Mouse (Mus musculus): ENCODE measurements at regions not wholly inside any gene's neighbourhood (a gene's known extent, or its start where the extent isn't known, plus 50 kb on each side); places are given as distances from the start of the nearest gene placed in this dataset.
"Not testable (repeated sequence)": the region's sequence is repeated elsewhere in the genome, so short reads cannot be mapped to it uniquely, and the experiment has no call there.

- no peak for DNase-seq (ENCODE audit: low spot score in 2 of 2)
Observed at GRCm38 (mm10) chr16:58137728-58138279, 270.4 kb upstream of the Dcbld2 start.

DNA sequence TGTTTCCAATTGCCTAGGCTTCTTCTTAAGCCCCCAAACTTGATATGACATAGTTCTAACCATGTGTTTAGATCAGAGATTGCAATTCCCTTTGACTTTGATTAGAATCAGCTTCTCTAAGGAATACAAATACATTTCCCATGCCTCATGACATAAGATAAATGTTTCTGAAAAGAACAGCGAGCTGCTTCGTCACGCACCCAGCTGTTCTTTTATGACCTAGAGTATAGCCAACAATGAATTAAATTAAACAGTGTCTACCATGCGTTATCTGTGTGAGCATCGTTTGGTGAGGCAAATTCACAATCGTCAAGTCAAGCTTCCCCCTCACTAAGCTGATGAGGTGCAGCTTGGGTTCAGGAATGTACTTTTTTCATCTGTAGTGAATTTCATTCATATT is 261.8 kb upstream of the Dcbld2 start:
- no peak for DNase-seq (ENCODE audit: low spot score in 2 of 2)

GRCm38 (mm10) chr16:58155538-58155937 is 252.7 kb upstream of the Dcbld2 start:
- no peak for DNase-seq (ENCODE audit: low spot score in 2 of 2)

GRCm38 (mm10) chr16:58178744-58179401 is 229.4 kb upstream of the Dcbld2 start:
- DNase-seq (ENCODE audit: low spot score in 2 of 2) = no peak

DNA sequence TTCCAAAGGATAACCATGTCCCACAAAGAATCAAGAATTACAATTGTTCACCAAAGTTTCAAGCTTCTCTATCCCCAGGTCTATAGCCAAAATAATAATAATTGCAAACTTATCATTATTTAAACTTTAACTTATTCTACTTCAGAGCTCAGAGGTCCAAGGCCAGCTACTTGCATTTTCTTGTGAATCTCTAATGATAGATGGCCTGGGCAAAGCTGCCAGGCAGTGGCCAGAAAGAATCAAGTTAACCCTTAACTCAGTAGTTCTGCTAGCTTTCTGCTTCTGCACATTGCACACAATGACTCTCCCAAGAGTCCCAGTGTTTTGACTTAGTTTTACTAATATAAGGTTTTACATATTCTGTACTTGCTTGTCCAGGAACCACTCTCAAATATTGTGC is 228.3 kb upstream of the Dcbld2 start:
- not testable (repeated sequence) for DNase-seq (ENCODE audit: low spot score in 2 of 2)

GRCm38 (mm10) chr16:58194619-58195497 is 213.4 kb upstream of the Dcbld2 start:
- DNase-seq (ENCODE audit: low spot score in 2 of 2) = no peak

DNA sequence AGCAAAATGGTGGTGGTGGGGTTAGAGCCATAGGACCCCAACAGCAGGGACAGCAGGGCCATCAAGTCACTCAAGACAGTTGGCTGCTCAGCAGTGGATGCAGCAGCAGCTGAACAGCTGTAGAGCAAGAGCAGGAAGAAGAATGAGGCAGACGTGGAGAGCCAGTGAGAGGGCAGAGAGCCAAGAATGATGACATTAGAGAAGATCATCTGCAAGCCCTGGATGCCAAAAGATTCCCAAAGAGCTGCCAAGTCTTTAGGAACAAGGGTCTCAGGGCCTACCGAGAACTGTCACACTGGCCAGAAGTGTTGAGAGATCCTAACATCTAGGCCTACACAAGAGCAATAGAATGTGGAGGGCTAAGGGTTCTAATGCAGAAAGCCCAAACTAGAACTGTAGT is 196.4 kb upstream of the Dcbld2 start:
- DNase-seq (ENCODE audit: low spot score in 2 of 2) = peak; percentile 29 to 41

GRCm38 (mm10) chr16:58234686-58235085 is 173.6 kb upstream of the Dcbld2 start:
- no peak for DNase-seq (ENCODE audit: low spot score in 2 of 2)

DNA sequence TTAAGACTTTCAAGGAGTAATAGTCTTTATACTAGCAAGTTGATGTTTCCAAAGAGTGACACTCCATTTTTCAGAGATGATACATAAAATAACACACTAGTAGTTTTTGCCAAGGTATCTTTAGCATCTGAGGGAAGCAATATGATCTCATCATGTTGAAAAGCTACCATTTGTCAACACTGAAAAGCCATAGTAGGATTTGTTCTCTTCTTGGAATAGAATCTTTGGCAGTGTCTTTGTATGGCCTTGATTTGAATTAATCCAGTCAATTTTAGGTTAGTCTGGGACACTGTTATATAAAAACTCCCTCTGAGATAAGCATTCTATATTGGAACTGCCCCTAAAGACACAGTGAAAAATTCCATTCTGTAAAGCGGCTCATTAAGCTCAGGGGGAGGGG is 171.4 kb upstream of the Dcbld2 start:
- no peak for DNase-seq (ENCODE audit: low spot score in 2 of 2)

DNA sequence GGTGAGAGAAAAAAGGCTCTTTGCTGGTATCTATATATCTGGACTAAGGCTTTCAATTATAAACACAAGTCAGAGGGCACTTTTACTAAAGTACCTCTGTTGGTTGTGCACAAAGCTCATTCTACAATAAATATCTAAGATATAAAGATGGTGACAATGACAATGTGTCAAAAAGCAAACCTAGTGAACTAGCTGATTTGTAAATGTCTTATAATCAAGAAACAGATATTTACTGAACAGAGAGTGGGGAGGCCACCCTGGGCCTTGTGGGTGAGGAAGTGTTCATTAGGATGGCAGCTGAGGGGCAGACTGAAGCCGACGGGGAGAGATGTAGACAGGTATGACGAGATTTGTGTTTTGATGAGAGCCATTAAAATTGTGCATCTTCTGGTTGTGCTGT is 132.0 kb upstream of the Dcbld2 start:
- DNase-seq (ENCODE audit: low spot score in 2 of 2) = no peak

- peak in 1 of 2 experiments; percentile 15 for DNase-seq (ENCODE audit: low spot score in 2 of 2)
Observed at GRCm38 (mm10) chr16:58281474-58281873, 126.8 kb upstream of the Dcbld2 start.

DNA sequence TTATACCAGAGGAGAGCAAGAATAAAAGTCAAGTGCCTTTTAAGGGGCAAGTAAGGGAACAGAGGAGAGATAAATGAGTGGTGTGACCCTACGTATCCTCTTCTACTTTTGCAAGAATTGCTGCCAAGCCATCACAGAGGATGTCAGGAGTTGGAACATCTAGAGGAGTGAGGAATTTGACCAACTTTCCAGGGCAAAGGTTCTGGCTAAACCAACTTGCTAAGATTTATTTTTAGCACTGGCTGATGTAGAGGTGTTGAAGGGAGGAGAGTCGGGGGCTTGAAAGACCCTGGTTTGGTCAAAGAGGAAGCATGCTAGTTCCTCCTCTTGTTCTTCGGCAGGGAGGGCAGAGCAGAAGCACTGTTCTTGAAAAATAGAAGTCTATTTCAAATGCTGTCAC is 113.8 kb upstream of the Dcbld2 start:
- peak; percentile 17 to 47 for DNase-seq (ENCODE audit: low spot score in 2 of 2)

GRCm38 (mm10) chr16:58295128-58295527 is 113.1 kb upstream of the Dcbld2 start:
- DNase-seq (ENCODE audit: low spot score in 2 of 2) = no peak

DNA sequence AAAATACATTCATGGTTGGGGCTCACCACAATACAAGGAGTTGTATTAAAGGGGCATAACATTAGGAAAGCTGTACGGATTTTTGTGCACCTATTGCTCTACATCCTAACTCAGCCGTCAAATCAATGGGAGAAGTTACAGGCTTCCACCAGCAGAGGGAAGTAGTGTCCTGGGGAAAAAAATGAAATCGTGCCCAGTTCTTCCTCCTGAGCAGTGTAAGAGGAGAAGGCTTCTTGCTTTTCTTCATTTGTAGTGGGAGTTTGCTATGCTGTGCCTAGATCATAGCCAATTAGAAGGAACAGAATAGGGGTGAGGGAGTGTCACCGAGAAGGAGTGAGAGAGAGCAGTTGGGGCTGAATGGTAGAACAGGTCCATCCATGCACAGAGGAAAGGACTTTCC is 108.7 kb upstream of the Dcbld2 start:
- peak; percentile 23 to 58 for DNase-seq (ENCODE audit: low spot score in 2 of 2)

DNA sequence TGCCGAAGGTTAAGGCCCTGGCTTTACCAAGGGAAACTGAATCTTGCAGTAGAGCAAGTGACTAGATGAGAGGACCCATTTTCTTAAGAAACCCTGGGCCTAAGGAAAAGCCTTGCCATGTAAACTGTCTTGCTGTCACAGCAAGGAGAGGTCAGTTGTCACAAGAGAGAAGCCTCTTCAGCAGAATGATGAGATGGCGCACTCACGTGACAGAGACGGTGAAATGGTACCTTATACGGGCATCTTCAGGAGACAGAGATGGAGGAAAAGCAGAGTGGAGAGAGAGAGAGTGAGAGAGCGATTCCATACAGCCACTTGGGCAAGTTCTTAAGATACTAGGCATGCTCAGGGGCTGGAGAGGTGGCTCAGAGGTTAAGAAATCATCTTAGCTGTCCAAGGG is 108.1 kb upstream of the Dcbld2 start:
- DNase-seq (ENCODE audit: low spot score in 2 of 2) = no peak

- peak; percentile 73 to 74 for DNase-seq (ENCODE audit: low spot score in 2 of 2)
Observed at GRCm38 (mm10) chr16:58303555-58303954, 104.7 kb upstream of the Dcbld2 start.

DNA sequence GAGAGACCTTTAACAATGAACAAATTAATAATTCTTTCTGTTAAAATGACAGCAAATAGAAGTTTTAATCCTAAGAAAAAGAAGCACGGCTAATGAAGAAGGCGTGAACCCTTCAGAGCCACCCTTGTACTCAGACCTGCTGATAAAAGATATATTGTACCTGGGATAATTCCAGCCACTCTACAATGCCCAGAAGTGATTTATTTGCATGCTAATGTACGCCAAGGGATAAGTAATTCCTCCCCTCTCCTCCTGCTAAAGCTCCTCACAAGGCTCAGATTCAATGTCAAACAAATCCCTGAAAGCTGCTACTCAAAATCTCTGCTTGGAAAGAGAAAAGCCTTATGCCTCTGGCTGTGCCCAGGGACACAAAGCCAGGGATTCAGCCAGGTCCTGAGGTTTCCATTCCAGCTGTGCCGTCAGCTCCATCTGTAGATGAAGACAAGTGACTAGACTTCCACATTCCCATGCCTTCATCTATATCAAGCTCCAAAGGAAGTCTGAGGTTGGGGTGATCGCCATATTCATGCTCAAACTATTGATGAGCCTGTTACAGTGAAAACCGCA is 91.3 kb upstream of the Dcbld2 start:
- no peak for DNase-seq (ENCODE audit: low spot score in 2 of 2)

DNA sequence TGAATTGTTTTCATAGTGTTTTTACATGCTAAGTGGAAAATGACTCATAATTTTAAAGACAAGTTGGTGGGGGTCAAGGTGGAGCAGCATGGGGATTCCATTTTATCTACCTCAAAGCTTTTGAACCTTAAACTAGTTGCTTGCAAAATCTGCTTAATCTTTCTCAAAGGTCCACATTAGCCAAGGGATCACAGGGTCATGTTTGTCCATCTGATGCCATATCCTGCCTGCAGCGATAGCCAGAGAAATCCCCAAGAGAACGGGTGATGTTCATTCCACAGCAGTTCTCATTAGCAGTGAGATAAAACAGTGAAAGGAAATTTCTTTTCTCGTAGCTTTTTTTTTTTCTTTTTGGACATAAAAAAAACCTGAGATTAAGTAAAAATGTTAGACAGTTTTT is 77.2 kb upstream of the Dcbld2 start:
- DNase-seq (ENCODE audit: low spot score in 2 of 2) = peak; percentile 44 to 74

DNA sequence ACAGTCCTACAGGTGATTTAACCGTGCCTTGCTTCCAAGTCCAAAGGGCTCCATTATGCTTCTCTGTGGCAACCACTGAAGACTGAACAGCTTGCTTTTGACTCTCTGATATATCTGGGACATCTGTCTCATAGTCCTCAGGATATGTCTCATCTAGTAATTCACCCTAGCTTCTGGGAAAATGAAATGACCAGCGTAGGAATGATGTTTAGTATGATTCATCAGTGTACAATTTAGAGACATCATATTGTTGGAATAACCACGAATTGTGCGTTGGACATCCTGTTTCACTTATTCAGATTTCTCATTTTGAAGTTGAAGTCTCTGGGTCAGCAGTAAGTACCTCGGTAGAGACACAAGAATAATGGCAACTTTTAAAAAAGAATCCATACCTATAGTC is 64.3 kb upstream of the Dcbld2 start:
- no peak for DNase-seq (ENCODE audit: low spot score in 2 of 2)

DNA sequence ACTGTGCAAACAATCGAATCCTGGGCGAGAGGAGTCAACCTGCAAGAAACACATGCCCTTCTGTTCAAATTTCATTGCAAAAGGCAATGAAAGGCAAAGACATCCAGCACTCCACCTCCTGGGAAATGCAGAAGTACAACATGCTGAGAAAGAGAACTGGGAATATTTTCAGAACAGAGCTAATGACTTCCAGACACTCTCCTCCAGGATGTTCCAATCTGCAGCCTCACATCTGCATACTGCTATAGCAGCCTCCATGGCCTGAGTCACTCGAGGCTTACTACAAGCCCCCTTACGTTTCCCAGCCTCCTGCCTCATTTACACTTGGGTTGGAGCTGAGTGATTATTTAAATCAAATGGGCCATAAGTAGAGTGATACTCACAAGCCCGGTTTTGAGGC is 58.9 kb upstream of the Dcbld2 start:
- peak; percentile 38 to 49 for DNase-seq (ENCODE audit: low spot score in 2 of 2)

- DNase-seq (ENCODE audit: low spot score in 2 of 2) = no peak
Observed at GRCm38 (mm10) chr16:58349802-58350201, 58.4 kb upstream of the Dcbld2 start.

- no peak for DNase-seq (ENCODE audit: low spot score in 2 of 2)
Observed at GRCm38 (mm10) chr16:58352156-58352555, 56.1 kb upstream of the Dcbld2 start.

GRCm38 (mm10) chr16:58354551-58354950 is 53.7 kb upstream of the Dcbld2 start:
- DNase-seq (ENCODE audit: low spot score in 2 of 2) = peak in 1 of 2 experiments; percentile 19
